Comparison of ENCODE assay signal across 10 mouse cellular contexts in the genomic region with DNA sequence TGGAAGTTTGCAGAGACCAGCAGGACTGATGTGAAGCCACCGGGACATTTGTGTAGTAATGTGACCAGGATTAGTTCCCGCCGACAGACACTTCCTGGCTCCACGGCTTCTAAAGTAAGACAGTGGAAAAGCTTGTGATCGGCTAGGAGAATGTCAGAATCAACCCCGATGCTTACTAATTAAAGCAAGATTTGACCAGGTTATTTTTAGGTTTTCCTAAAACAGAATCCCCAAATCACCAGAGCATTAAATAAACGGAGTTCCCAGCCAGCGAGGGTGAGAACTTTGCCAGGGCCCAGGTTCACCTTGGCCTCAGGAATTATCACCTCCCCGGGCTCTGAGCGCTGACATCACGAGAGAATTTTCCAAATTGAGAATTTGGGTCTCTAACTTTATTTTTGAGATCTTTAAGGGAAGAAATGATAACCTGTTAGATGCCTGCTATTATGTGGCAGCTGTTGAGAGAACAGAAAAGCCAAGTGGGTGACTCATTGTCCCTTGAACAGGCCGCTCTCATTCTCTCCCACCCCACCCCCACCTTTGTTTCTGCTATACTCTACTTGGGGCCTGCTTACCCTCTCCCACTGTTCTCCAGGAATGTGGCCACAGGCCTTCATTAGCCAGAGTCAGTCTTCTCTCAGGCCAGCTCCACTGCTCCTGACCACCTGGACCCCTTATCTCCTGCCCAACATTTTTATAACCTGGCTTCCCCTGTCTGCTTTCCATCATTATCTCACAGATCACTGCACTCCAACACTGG. TPM values are rescaled to one million over a fixed set of nuclear protein-coding genes. Genes with fewer than 3 reads are reported as not detected.
DNase-seq lines count a peak whose midpoint lies in the region; ATAC-seq and TF ChIP-seq lines count a peak whose summit lies in the region.
"Had no signal": no experiment of that assay in that cellular context is flagged by ENCODE, and none has a peak within 500 bp of the region (broad histone marks: within the 10 kb centered on the region; RNA-seq: fewer than 3 reads in every experiment).

No protein-coding gene starts in this region.

- 20% methylated on average over 12 of the region's 12 CpGs for WGBS in forebrain, embryonic 10.5 days
- WGBS in forebrain, embryonic 14.5 days: 22% methylated on average over 12 of the region's 12 CpGs
- 16% methylated on average over 12 of the region's 12 CpGs for whole genome bisulfite sequencing in heart, postnatal 0 days

- peak overlapping the region; percentile 72 for H3K27ac ChIP-seq in forebrain, embryonic 10.5 days
- no peak overlapping the region for H3K27ac ChIP-seq in forebrain, embryonic 14.5 days (ENCODE audit: low read depth, low read length)
- H3K27ac ChIP-seq in heart, postnatal 0 days (ENCODE audit: low read depth): peak overlapping the region; percentile 88
- H3K27ac ChIP-seq: liver, embryonic 14.5 days had no signal

- no peak overlapping the region for H3K9ac ChIP-seq in forebrain, embryonic 14.5 days (ENCODE audit: low read length)
- peak overlapping the region; percentile 49 for H3K9ac ChIP-seq in heart, postnatal 0 days (replicated peaks; ENCODE audit: low read depth, low read length)
- H3K9ac ChIP-seq: liver, embryonic 14.5 days had no signal

- no peak for ATAC-seq in forebrain, embryonic 14.5 days
- peak; percentile 60 for ATAC-seq in heart, postnatal 0 days (ENCODE audit: insufficient read depth, low read depth)

- TF ChIP-seq EP300 in heart, postnatal 0 days (IDR thresholded peaks at IDR 0.05; ENCODE audit: low read depth): no peak

- no peak overlapping the region for H3K4me3 ChIP-seq in forebrain, embryonic 10.5 days
- H3K4me3 ChIP-seq in forebrain, embryonic 14.5 days (ENCODE audit: low read depth, low read length): no peak overlapping the region
- H3K4me3 ChIP-seq in heart, postnatal 0 days (ENCODE audit: low read depth, low read length): peak overlapping the region; percentile 17

- peaks cover 7% of the 10 kb centered on the region for H3K9me3 ChIP-seq in forebrain, embryonic 10.5 days
- no peaks in the 10 kb centered on the region for H3K9me3 ChIP-seq in forebrain, embryonic 14.5 days (replicated peaks; ENCODE audit: control insufficient read depth, low read length)
- H3K9me3 ChIP-seq in heart, postnatal 0 days (replicated peaks; ENCODE audit: control insufficient read depth, low read length): no peaks in the 10 kb centered on the region

- H3K4me2 ChIP-seq in forebrain, embryonic 14.5 days (ENCODE audit: low read length): no peak overlapping the region
- peak overlapping the region; percentile 52 for H3K4me2 ChIP-seq in heart, postnatal 0 days (ENCODE audit: low read depth, low read length)

- H3K27me3 ChIP-seq in forebrain, embryonic 10.5 days (ENCODE audit: poor library complexity, severe bottlenecking): peaks cover 34% of the 10 kb centered on the region
- H3K27me3 ChIP-seq in forebrain, embryonic 14.5 days (replicated peaks; ENCODE audit: control insufficient read depth, insufficient read depth, low read length): no peaks in the 10 kb centered on the region
- H3K27me3 ChIP-seq in heart, postnatal 0 days (ENCODE audit: control insufficient read depth, insufficient read depth, low read length): no peaks in the 10 kb centered on the region

- no peak for TF ChIP-seq CTCF in heart, postnatal 0 days (IDR thresholded peaks at IDR 0.05; ENCODE audit: low read depth)

- no peaks in the 10 kb centered on the region for H3K36me3 ChIP-seq in forebrain, embryonic 10.5 days (replicated peaks)
- H3K36me3 ChIP-seq in forebrain, embryonic 14.5 days (ENCODE audit: control insufficient read depth, insufficient read depth, low read length): no peaks in the 10 kb centered on the region
- no peaks in the 10 kb centered on the region for H3K36me3 ChIP-seq in heart, postnatal 0 days (replicated peaks; ENCODE audit: control insufficient read depth, insufficient read depth, low read length)

- peaks cover 64% of the 10 kb centered on the region for H3K4me1 ChIP-seq in forebrain, embryonic 10.5 days
- H3K4me1 ChIP-seq in forebrain, embryonic 14.5 days (ENCODE audit: control insufficient read depth, insufficient read depth, low read length): peaks cover 39% of the 10 kb centered on the region; the same call in 1 of the 2 replicates
- peaks cover 30% of the 10 kb centered on the region for H3K4me1 ChIP-seq in heart, postnatal 0 days (ENCODE audit: control insufficient read depth, insufficient read depth)

- no peak for DNase-seq in forebrain, embryonic 10.5 days (ENCODE audit: extremely low spot score, low spot score)
- DNase-seq in forebrain, embryonic 14.5 days (ENCODE audit: low spot score): no peak
- DNase-seq in 3134 (ENCODE audit: extremely low read depth, insufficient read length, low spot score): peak; percentile 35
- peak; percentile 44 for DNase-seq in embryo, embryonic 9.5 days (ENCODE audit: extremely low spot score)
- DNase-seq in heart, postnatal 0 days (ENCODE audit: low spot score): peak; percentile 53
- DNase-seq in thymus, adult 18-20 months: no peak
- DNase-seq in thymus, postnatal 10 days (ENCODE audit: low spot score in 2 of 2): no peak
- no peak for DNase-seq in left cerebral cortex, adult 11 months (ENCODE audit: low spot score)
- DNase-seq: kidney, adult 9 months had no signal

RNA-seq across cellular contexts. Expression of a gene that starts 30.7 kb away (rescaled TPM):
- 72.5 and 73.2 TPM in 2 replicates for polyA plus RNA-seq in forebrain, embryonic 10.5 days (2016; fragmentation: Nextera tagmentation; extraction: Ambion mirVana)
- polyA plus RNA-seq in forebrain, embryonic 14.5 days (2014; fragmentation: Nextera tagmentation; extraction: Ambion mirVana): 91.4 and 92.8 TPM in 2 replicates
- total RNA-seq in heart, postnatal 0 days (2014; rRNA removed; ENCODE audit: low replicate concordance): 46.3 and 63.6 TPM in 2 replicates
- 55.0 and 55.7 TPM in 2 replicates for polyA plus RNA-seq in heart, postnatal 0 days (2015; fragmentation: Nextera tagmentation; extraction: Ambion mirVana)

Comparison
In these comparisons a context has a peak if more than half of its experiments do, and no peak if none do; other contexts are left out.
1. DNase-seq: peak in 3134 (single experiment), embryo, embryonic 9.5 days (single experiment) and heart, postnatal 0 days (single experiment); none in forebrain, embryonic 10.5 days (single experiment), forebrain, embryonic 14.5 days (single experiment), thymus, adult 18-20 months (0 of 2), thymus, postnatal 10 days (0 of 2) and left cerebral cortex, adult 11 months (single experiment).